7 mouse cellular contexts compared by ENCODE assay signal in genomic region chr4:119338861-119339361, GRCm38 (mm10). TPM values are rescaled to one million over a fixed set of nuclear protein-coding genes. Genes with fewer than 3 reads are reported as not detected.
DNase-seq lines count a peak whose midpoint lies in the region; ATAC-seq and TF ChIP-seq lines count a peak whose summit lies in the region.

No protein-coding gene starts in this region.

- dilution Hi-C loops in CH12.LX (cut with MboI; ENCODE audit: extremely low pct_ligation_motif_present, extremely low pct_unique_long_range_greater_than_20kb, low sequenced_read_pairs) = no loop called here

- DNase-seq in CH12.LX (ENCODE audit: extremely low read depth) = peak; percentile 58
- peak; percentile 49 to 54 for DNase-seq in adrenal gland, adult 18-20 months (ENCODE audit: low spot score in 2 of 2)
- peak; percentile 76 for DNase-seq in embryo, embryonic 11 days
- DNase-seq in heart, postnatal 14 days = peak; percentile 45 to 58
- DNase-seq in layer of hippocampus, adult 11-12 months (ENCODE audit: low spot score) = peak; percentile 39
- DNase-seq in lung, embryonic 14.5 days = peak; percentile 86

- no peak for TF ChIP-seq EP300 in CH12.LX (IDR thresholded peaks at IDR 0.05; ENCODE audit: low read length)

- intact Hi-C loops in heart, postnatal 14 days (cut with DNase I) = loop anchor here (1.0 to 2.0 kb wide), 2 partner anchors 92 to 100 kb away; no protein-coding TSS in a partner anchor

- TF ChIP-seq POLR2A in CH12.LX (IDR thresholded peaks at IDR 0.05; ENCODE audit: low read depth, low read length) = no peak

- no peak overlapping the region for H3K9ac ChIP-seq in CH12.LX (ENCODE audit: insufficient read depth, low read depth)
- H3K9ac ChIP-seq in lung, embryonic 14.5 days = no peak overlapping the region

- peak; percentile 74 to 93 for TF ChIP-seq CTCF in CH12.LX (conservative IDR thresholded peaks at IDR 0.05 in 1 of 2, IDR thresholded peaks at IDR 0.05 in 1 of 2; ENCODE audit: low read depth in 2 of 2, low read length in 2 of 2)
- TF ChIP-seq CTCF in lung, embryonic 14.5 days (IDR thresholded peaks at IDR 0.05; ENCODE audit: low read depth) = peak; percentile 86

- no peak overlapping the region for H3K27ac ChIP-seq in CH12.LX (ENCODE audit: insufficient read depth, low read depth)
- no peak overlapping the region for H3K27ac ChIP-seq in lung, embryonic 14.5 days (ENCODE audit: low read depth)

- no peaks in the 10 kb centered on the region for H3K9me3 ChIP-seq in CH12.LX (replicated peaks; ENCODE audit: low read length)
- no peaks in the 10 kb centered on the region for H3K9me3 ChIP-seq in lung, embryonic 14.5 days (ENCODE audit: low read depth, low read length)

- H3K27me3 ChIP-seq in CH12.LX (replicated peaks) = peaks cover 2% of the 10 kb centered on the region
- H3K27me3 ChIP-seq in lung, embryonic 14.5 days (ENCODE audit: insufficient read depth, low read length) = no peaks in the 10 kb centered on the region

- no peak overlapping the region for H3K4me2 ChIP-seq in CH12.LX (ENCODE audit: insufficient read depth, low read depth, poor library complexity, severe bottlenecking)
- peak overlapping the region; percentile 43; the same call in 1 of the 2 replicates for H3K4me2 ChIP-seq in lung, embryonic 14.5 days

- H3K36me3 ChIP-seq in CH12.LX (replicated peaks in 1 of 2; ENCODE audit: control insufficient read depth in 1 of 2, insufficient read depth in 1 of 2, low read length in 1 of 2) = no peaks in the 10 kb centered on the region
- no peaks in the 10 kb centered on the region for H3K36me3 ChIP-seq in lung, embryonic 14.5 days (ENCODE audit: insufficient read depth)

- no peaks in the 10 kb centered on the region for H3K79me2 ChIP-seq in CH12.LX (replicated peaks; ENCODE audit: control insufficient read depth, extremely low read depth, insufficient read depth, poor library complexity, severe bottlenecking)

- TF ChIP-seq RAD21 in CH12.LX (IDR thresholded peaks at IDR 0.05; ENCODE audit: low read depth, low read length) = peak; percentile 47

- peak; percentile 75 for ATAC-seq in lung, embryonic 14.5 days (ENCODE audit: insufficient read depth)
- peak; percentile 64 for ATAC-seq in neutrophil, adult 5-6 weeks (ENCODE audit: extremely low read depth, insufficient number of reproducible peaks, low FRiP score, poor library complexity, severe bottlenecking)

- under 1% methylated on average over 10 of the region's 10 CpGs for WGBS in lung, embryonic 14.5 days

- H3K4me3 ChIP-seq in CH12.LX (replicated peaks in 1 of 3; ENCODE audit: low read depth in 2 of 3, low read length in 2 of 3, poor library complexity in 1 of 3) = no peak overlapping the region
- H3K4me3 ChIP-seq in lung, embryonic 14.5 days (ENCODE audit: low read depth, low read length) = no peak overlapping the region

- H3K4me1 ChIP-seq in CH12.LX (ENCODE audit: control insufficient read depth in 1 of 2, insufficient read depth in 2 of 2) = peaks cover 3 to 7% of the 10 kb centered on the region in 2 experiments; a peak in 1 of 4 replicates
- H3K4me1 ChIP-seq in lung, embryonic 14.5 days (ENCODE audit: insufficient read depth) = no peaks in the 10 kb centered on the region

- in situ Hi-C loops in CH12.LX (cut with MboI; ENCODE audit: low pct_ligation_motif_present, low pct_unique_long_range_greater_than_20kb, low sequenced_read_pairs) = no loop called here

TF ChIP-seq in CH12.LX, 34 proteins besides CTCF, POLR2A, EP300 and RAD21:
- no peak for TF ChIP-seq ZC3H11A (IDR thresholded peaks at IDR 0.05; ENCODE audit: low read depth, low read length)
- TF ChIP-seq SMC3 (IDR thresholded peaks at IDR 0.05; ENCODE audit: low read depth, low read length) = peak; percentile 47

RNA-seq across cellular contexts. Expression of gene Ppih, which starts 18.6 kb away (rescaled TPM):
- total RNA-seq in CH12.LX (2012; rRNA removed) (125 and 175 TPM in 2 replicates), CH12.LX (2014; rRNA removed) (179 and 195 TPM in 2 replicates)
- polyA plus RNA-seq in CH12.LX (2012; ENCODE audit: insufficient read length, low read depth) = 132 and 158 TPM in 2 replicates
- 10 to 100 TPM; 16.7 to 17.6 TPM for total RNA-seq in adrenal gland, adult 18-20 months (2021)
- total RNA-seq in heart, postnatal 14 days (2021) = 10 to 100 TPM; 11.0 to 11.2 TPM
- 126 and 127 TPM in 2 replicates for polyA plus RNA-seq in lung, embryonic 14.5 days (2014; fragmentation: Nextera tagmentation; extraction: Ambion mirVana)
- total RNA-seq in neutrophil, adult 5-6 weeks (2017) = 23.7 and 27.5 TPM in 2 replicates

RNA-seq across cellular contexts. Expression of gene Ybx1, which starts 44.5 kb away (rescaled TPM):
- total RNA-seq in CH12.LX (2012; rRNA removed) (724 and 865 TPM in 2 replicates), CH12.LX (2014; rRNA removed) (901 and 989 TPM in 2 replicates)
- 2,139 and 2,246 TPM in 2 replicates for polyA plus RNA-seq in CH12.LX (2012; ENCODE audit: insufficient read length, low read depth)
- total RNA-seq in adrenal gland, adult 18-20 months (2021) = 100 to 1,000 TPM; 714 to 717 TPM
- total RNA-seq in heart, postnatal 14 days (2021) = 100 to 1,000 TPM; 725 to 726 TPM
- polyA plus RNA-seq in lung, embryonic 14.5 days (2014; fragmentation: Nextera tagmentation; extraction: Ambion mirVana) = 880 and 902 TPM in 2 replicates
- total RNA-seq in neutrophil, adult 5-6 weeks (2017) = 380 and 442 TPM in 2 replicates
